Mouse (Mus musculus): Measurements from ENCODE around the gene Anapc13.

Anapc13 gene

GRCm38 (mm10) chr9:102681470-102681869 is 55.4 kb downstream of the Anapc13 start:
- no peak for DNase-seq (ENCODE audit: low spot score in 2 of 2)
